Mouse (Mus musculus): ENCODE measurements at regions not wholly inside any gene's neighbourhood (a gene's known extent, or its start where the extent isn't known, plus 50 kb on each side); places are given as distances from the start of the nearest gene placed in this dataset.
"Not testable (repeated sequence)": the region's sequence is repeated elsewhere in the genome, so short reads cannot be mapped to it uniquely, and the experiment has no call there.

GRCm38 (mm10) chr16:15175516-15175915 lies 141.7 kb upstream of the Gm21897 start:
- Histone ChIP-seq H3K9ac (replicated peaks) (no peak overlapping the region), H3K27ac (no peak overlapping the region), H3K27me3 (no peaks in the 10 kb centered on the region), H3K4me3 (replicated peaks) (no peak overlapping the region), H3K4me1 (replicated peaks) (no peaks in the 10 kb centered on the region), H3K36me3 (no peaks in the 10 kb centered on the region), H3K4me2 (no peak overlapping the region), H3K9me3 (peaks cover 12% of the 10 kb centered on the region; the same call in 1 of the 2 replicates)
- no peak for ATAC-seq (ENCODE audit: insufficient number of reproducible peaks, insufficient read depth, low FRiP score, low TSS enrichment, low read depth)
- 97% methylated on average over 3 of the region's 3 CpGs for WGBS

- Histone ChIP-seq H3K4me1 (replicated peaks) (no peaks in the 10 kb centered on the region), H3K4me2 (no peak overlapping the region), H3K27ac (no peak overlapping the region), H3K36me3 (no peaks in the 10 kb centered on the region), H3K9me3 (no peaks in the 10 kb centered on the region), H3K4me3 (replicated peaks) (no peak overlapping the region), H3K9ac (replicated peaks) (no peak overlapping the region), H3K27me3 (no peaks in the 10 kb centered on the region)
- 72% methylated on average over 1 of the region's 1 CpGs for WGBS
- ATAC-seq (ENCODE audit: insufficient number of reproducible peaks, insufficient read depth, low FRiP score, low TSS enrichment, low read depth) = no peak
Measured at GRCm38 (mm10) chr16:15185714-15186113, 131.5 kb upstream of the Gm21897 start.

DNA sequence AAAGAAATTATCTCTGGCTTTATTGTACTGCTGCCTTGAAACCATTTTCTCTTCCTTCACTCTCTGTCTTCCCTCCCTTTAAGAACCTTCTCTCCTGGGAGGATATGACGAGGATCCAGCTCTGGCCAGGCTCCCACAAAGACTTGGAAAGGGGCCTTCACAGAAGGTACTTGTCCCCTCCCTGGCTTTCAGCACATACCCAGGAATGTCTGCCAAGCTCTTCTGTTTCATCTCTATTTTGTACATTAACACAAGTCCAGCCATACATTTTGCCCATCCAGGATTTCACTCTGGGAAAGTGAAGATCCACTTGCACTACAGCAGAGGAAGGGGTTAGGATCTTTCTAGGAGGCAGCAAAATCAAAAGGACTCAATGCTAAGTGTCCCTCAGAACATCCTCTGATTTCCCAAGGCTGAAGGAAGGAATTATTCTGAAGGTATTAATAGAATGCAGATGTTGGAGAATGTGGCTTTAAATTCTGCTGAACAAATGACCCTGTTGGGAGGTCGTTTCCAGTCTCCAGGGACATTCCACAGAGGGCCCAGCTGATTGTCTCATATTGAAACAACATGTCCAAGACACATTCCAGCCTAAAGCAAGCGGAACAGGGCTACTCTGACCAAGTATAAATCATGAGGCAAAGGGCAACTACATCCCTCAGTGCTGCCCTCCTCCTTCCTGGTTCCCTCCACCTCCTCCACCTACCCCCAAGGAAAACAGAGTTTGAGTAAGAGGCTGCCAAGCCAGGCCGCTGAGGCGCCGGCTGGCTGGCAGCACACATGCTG lies 122.1 kb upstream of the Gm21897 start:
- H3K27ac ChIP-seq = peak overlapping the region; percentile 81
- no peaks in the 10 kb centered on the region for H3K27me3 ChIP-seq
- no peaks in the 10 kb centered on the region for H3K9me3 ChIP-seq
- no peak overlapping the region for H3K4me3 ChIP-seq (replicated peaks)
- no peak overlapping the region for H3K4me2 ChIP-seq
- H3K36me3 ChIP-seq = no peaks in the 10 kb centered on the region
- ATAC-seq (ENCODE audit: insufficient number of reproducible peaks, insufficient read depth, low FRiP score, low TSS enrichment, low read depth) = peak; percentile 84
- peaks cover 32% of the 10 kb centered on the region for H3K4me1 ChIP-seq (replicated peaks)
- 11% methylated on average over 6 of the region's 6 CpGs for WGBS
- no peak overlapping the region for H3K9ac ChIP-seq (replicated peaks)

DNA sequence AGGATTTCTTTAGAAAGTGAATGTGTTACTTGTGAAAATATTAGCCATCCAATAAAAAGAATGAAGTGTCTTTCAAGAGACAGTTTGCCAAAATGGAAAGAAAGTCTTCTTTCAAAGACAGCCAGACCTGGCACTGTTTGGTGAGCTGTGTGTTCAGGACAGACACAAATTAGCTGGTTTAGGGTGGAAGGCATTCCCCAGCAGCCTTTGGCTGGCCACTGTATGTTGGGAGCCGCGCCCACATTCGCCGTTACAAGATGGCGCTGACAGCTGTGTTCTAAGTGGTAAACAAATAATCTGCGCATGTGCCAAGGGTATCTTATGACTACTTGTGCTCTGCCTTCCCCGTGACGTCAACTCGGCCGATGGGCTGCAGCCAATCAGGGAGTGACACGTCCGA lies 121.3 kb upstream of the Gm21897 start:
- not testable (repeated sequence) for H3K27me3 ChIP-seq; ATAC-seq (ENCODE audit: insufficient number of reproducible peaks, insufficient read depth, low FRiP score, low TSS enrichment, low read depth); H3K9ac ChIP-seq (replicated peaks); H3K4me3 ChIP-seq (replicated peaks); H3K4me2 ChIP-seq; H3K36me3 ChIP-seq; H3K9me3 ChIP-seq
- peaks cover 32% of the 10 kb centered on the region for H3K4me1 ChIP-seq (replicated peaks)
- H3K27ac ChIP-seq = peak overlapping the region; percentile 81; the same call in 1 of the 2 replicates
- WGBS = 92% methylated on average over 8 of the region's 12 CpGs

- no peak for ATAC-seq (ENCODE audit: insufficient number of reproducible peaks, insufficient read depth, low FRiP score, low TSS enrichment, low read depth)
- Histone ChIP-seq H3K4me2 (no peak overlapping the region), H3K36me3 (no peaks in the 10 kb centered on the region), H3K4me3 (replicated peaks) (no peak overlapping the region), H3K9ac (replicated peaks) (no peak overlapping the region), H3K27me3 (no peaks in the 10 kb centered on the region), H3K4me1 (replicated peaks) (peaks cover 32% of the 10 kb centered on the region), H3K27ac (no peak overlapping the region), H3K9me3 (no peaks in the 10 kb centered on the region)
Measured at GRCm38 (mm10) chr16:15196855-15197254, 120.4 kb upstream of the Gm21897 start.

- WGBS = 98% methylated on average over 2 of the region's 2 CpGs
- peaks cover 2% of the 10 kb centered on the region for H3K4me1 ChIP-seq (replicated peaks)
- H3K27ac ChIP-seq = no peak overlapping the region
- no peak for ATAC-seq (ENCODE audit: insufficient number of reproducible peaks, insufficient read depth, low FRiP score, low TSS enrichment, low read depth)
- H3K36me3 ChIP-seq = no peaks in the 10 kb centered on the region
- no peak overlapping the region for H3K9ac ChIP-seq (replicated peaks)
- no peak overlapping the region for H3K4me2 ChIP-seq
- no peak overlapping the region for H3K4me3 ChIP-seq (replicated peaks)
- H3K27me3 ChIP-seq = no peaks in the 10 kb centered on the region
- no peaks in the 10 kb centered on the region for H3K9me3 ChIP-seq
Measured at GRCm38 (mm10) chr16:15215921-15216320, 101.3 kb upstream of the Gm21897 start.

DNA sequence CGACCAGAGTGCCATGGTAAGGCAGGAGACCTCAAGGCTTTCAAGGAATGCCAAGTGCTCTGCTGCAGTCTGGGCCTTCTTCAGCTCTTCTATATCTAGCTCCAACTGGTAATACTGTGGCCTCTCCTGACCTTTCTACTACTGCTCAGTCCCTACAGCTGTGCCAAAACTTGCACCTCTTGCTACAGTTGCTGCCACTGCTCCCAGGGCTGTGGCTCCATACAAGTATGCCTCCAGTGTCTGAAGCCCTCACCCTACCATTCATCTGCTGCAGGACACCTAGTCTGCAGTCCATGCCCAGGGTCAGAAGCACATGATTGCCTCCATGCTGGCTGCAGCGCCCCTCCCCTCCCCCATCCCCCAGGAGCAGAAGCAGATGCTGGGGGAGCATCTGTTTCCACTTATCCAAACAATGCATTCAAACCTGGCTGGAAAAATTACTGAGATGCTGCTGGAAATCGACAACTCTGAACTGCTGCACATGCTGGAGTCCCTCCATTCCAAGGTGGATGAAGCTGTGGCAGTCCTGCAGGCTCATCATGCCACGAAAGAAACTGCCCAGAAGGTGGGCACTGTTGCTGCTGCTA lies 96.2 kb upstream of the Gm21897 start:
- peaks cover 8% of the 10 kb centered on the region for H3K4me1 ChIP-seq (replicated peaks)
- no peaks in the 10 kb centered on the region for H3K36me3 ChIP-seq
- H3K27me3 ChIP-seq = no peaks in the 10 kb centered on the region
- H3K9me3 ChIP-seq = no peaks in the 10 kb centered on the region
- no peak overlapping the region for H3K9ac ChIP-seq (replicated peaks)
- H3K4me3 ChIP-seq (replicated peaks) = no peak overlapping the region
- WGBS = 30% methylated on average over 4 of the region's 4 CpGs
- H3K27ac ChIP-seq = peak overlapping the region; percentile 78
- ATAC-seq (ENCODE audit: insufficient number of reproducible peaks, insufficient read depth, low FRiP score, low TSS enrichment, low read depth) = peak; percentile 84; the same call in 1 of the 2 replicates
- no peak overlapping the region for H3K4me2 ChIP-seq

DNA sequence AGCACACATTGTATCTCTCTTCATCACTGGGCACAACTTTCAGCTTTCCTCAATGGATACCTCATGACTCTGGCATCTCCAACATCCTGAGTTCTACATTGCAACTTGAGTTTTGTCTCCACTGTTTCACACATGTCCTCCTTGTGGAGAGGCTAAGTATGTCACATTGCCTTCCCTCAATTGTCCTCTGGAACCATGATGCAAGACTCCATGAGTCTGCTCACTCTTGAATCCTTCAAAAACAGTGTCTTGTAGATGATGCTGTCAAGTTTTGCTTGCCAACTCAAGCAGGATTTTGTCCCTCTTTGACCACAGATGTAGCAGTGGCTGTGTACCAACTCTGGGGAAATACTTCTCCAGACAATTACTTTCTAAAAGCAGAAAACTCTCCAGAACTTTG lies 79.4 kb upstream of the Gm21897 start:
- Histone ChIP-seq H3K36me3 (no peaks in the 10 kb centered on the region), H3K4me3 (replicated peaks) (no peak overlapping the region), H3K4me2 (no peak overlapping the region), H3K9me3 (no peaks in the 10 kb centered on the region), H3K9ac (replicated peaks) (no peak overlapping the region), H3K27ac (no peak overlapping the region), H3K4me1 (replicated peaks) (no peaks in the 10 kb centered on the region), H3K27me3 (no peaks in the 10 kb centered on the region)
- no peak for ATAC-seq (ENCODE audit: insufficient number of reproducible peaks, insufficient read depth, low FRiP score, low TSS enrichment, low read depth)

- H3K9me3 ChIP-seq = no peaks in the 10 kb centered on the region
- H3K4me2 ChIP-seq = no peak overlapping the region
- ATAC-seq (ENCODE audit: insufficient number of reproducible peaks, insufficient read depth, low FRiP score, low TSS enrichment, low read depth) = no peak
- H3K4me3 ChIP-seq (replicated peaks) = no peak overlapping the region
- no peaks in the 10 kb centered on the region for H3K36me3 ChIP-seq
- H3K27ac ChIP-seq = no peak overlapping the region
- H3K4me1 ChIP-seq (replicated peaks) = no peaks in the 10 kb centered on the region
- no peaks in the 10 kb centered on the region for H3K27me3 ChIP-seq
- H3K9ac ChIP-seq (replicated peaks) = no peak overlapping the region
Measured at GRCm38 (mm10) chr16:15238449-15238848, 78.8 kb upstream of the Gm21897 start.

GRCm38 (mm10) chr16:15250186-15250585 lies 67.1 kb upstream of the Gm21897 start:
- Histone ChIP-seq H3K4me2 (no peak overlapping the region), H3K27me3 (no peaks in the 10 kb centered on the region), H3K9ac (replicated peaks) (no peak overlapping the region), H3K4me1 (replicated peaks) (no peaks in the 10 kb centered on the region), H3K36me3 (no peaks in the 10 kb centered on the region), H3K27ac (no peak overlapping the region), H3K9me3 (no peaks in the 10 kb centered on the region), H3K4me3 (replicated peaks) (no peak overlapping the region)
- ATAC-seq (ENCODE audit: insufficient number of reproducible peaks, insufficient read depth, low FRiP score, low TSS enrichment, low read depth) = no peak

DNA sequence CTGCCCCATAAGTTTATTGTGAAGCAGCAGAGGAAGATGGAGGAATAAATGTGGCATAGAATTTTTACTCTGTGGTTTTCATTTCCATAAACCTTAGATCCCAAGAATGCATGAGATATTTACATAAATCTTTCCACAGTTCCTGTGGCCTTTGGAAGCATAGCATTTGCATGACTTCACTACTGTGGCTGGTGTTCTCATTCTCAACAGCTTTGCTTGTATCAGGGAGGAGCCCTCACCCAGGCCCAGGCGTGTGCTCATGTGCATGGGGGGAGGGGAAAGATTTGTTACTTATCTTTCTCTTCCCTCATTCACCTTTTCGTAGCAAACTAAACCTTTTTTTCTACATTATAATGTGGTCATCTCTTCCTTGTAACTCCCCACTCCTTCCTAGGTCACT lies 65.6 kb upstream of the Gm21897 start:
- no peak overlapping the region for H3K27ac ChIP-seq
- H3K36me3 ChIP-seq = no peaks in the 10 kb centered on the region
- H3K9me3 ChIP-seq = no peaks in the 10 kb centered on the region
- no peak for ATAC-seq (ENCODE audit: insufficient number of reproducible peaks, insufficient read depth, low FRiP score, low TSS enrichment, low read depth)
- 82% methylated on average over 2 of the region's 2 CpGs for WGBS
- no peaks in the 10 kb centered on the region for H3K27me3 ChIP-seq
- H3K4me2 ChIP-seq = no peak overlapping the region
- no peak overlapping the region for H3K4me3 ChIP-seq (replicated peaks)
- H3K9ac ChIP-seq (replicated peaks) = no peak overlapping the region
- H3K4me1 ChIP-seq (replicated peaks) = no peaks in the 10 kb centered on the region
